Mouse (Mus musculus): ENCODE measurements around the gene Sfrp5.

Gene Sfrp5

DNA sequence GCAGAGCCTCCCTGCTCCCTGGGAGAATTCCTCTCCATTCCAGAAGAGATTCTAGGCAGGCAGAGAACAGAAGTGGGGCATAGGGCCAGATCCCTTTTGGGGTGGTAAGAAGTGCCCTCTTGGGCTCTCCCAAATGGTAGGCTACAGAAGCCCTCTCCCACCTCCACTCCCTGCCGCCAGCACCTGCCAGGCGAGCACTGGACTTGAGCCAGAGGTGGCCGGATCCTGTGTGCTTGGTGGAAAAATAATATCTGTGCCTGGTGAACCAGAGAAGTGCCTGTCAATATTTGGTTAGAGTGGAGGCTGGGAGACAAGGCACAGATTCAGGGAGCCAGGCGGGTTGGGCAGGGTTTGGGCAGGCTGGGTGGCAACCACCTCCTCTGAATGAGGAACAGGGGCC is 5.7 kb downstream of the Sfrp5 start:
- DNase-seq = no peak

DNA sequence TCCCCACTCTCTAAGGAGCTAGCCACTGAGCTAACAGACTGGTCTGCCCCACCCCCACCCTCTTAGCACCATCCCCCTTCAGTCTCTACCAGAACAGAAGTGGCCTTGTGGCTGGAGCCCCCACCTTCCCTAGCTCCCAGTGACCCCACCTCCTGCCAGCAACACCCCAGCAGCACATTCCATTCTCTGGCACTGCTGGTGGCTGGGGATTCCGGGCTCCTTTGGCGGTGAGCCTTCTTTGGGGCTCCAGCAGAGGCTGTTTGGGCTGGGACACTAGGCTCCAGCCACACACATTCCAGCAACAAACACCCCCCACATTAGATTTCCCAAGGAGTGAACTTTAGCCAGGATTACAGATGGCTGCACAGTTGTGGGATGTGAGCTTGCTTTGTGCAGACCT is 8.7 kb downstream of the Sfrp5 start:
- no peak for DNase-seq

DNA sequence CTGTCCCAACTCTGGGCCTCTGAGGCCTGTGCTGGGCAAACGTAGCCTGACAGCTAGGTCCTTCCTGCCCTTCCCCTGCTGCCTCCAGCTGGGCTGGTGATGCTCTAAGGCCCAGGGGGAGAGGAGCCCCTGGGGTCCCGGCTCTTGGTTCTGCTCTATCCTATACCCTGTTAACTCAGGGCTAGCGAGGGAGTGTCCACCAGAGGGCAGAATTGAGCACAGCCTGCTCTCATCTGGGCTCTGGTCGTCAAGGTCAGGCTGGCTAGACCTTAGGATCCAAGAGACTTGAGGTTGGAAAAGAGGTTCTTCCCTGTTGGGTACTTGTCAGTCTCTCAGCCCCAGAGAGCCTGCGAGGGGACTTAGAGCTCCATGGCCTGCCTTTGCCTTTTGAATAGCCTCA is 11.6 kb downstream of the Sfrp5 start:
- peak; percentile 79 for DNase-seq

DNA sequence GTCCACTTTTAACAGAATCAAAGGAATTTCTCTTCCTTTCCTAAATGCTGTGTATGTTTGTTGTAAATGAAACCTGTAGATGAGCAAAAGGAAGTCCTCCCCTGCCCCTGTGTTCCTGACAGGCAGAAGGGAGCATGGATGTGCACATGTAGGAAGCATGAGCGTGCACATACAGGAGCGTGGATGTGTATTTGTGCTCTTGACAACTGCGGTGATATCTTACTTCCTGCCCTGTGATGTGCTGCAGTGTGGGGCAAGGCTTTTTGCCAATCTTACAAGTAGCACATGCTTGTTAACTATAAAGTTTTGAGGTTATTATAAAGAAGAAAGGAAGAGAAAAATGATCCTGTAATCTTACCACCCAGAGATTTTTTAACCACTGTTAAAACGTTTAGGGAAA is 12.3 kb downstream of the Sfrp5 start:
- no peak for DNase-seq

DNA sequence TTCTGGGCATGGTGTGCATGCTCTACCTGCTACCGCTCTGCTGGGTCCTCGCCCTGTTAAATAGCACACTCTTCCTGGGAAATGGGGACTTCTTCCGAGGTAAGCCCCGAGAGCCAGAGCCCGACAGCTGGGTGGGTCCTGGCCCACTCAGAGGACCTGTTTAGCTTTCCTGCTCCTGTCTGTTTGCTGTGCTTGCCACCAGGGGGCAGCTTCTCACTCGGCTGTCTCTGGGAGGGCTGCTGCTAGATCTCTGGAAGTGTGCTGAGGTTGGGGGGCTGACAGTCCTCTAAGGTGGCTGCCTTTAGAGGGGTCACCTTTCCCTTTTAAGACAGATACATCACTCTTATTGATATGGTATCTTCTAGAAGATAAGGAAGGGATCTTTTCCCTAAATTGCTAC is 19.4 kb downstream of the Sfrp5 start:
- DNase-seq = peak; percentile 45

DNA sequence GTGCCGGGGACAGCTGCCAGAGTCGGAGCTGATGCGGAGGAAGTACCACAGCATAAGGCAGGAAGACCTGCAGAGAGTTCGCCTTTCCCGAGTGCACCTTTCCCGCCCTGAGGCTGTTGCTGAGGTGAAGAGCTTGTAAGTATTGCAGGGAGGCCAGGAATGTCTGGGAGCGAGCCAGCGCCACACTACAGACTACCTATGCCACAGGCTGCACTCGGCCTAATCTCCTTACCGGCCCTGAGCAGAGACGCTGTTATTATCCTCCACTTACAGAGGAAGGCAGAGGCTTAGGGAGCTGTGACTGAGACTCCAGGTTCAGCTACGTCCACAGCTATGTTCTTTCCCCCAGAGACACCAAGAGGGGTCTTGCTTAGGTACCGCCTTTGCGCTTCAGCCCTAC is 22.7 kb downstream of the Sfrp5 start:
- DNase-seq = no peak

DNA sequence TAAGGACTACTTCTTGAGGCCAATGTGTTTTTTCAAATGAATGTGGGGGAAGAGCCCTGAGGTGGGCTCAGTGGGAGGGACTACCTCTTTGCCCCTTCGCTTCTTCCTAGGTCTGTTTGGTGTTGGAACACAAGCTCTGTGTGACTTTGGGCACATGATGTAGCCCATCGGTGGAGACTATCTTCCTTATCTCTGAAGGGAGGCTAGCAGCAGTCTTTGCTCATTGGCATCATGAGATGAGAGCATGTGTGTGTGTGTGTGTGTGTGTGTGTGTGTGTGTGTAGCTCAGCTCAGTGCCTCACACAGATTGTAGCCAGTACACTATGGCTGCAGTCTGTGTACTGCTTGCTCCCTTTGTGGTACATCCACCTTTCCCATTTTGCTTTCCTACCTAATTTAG is 24.6 kb downstream of the Sfrp5 start:
- no peak for DNase-seq

DNA sequence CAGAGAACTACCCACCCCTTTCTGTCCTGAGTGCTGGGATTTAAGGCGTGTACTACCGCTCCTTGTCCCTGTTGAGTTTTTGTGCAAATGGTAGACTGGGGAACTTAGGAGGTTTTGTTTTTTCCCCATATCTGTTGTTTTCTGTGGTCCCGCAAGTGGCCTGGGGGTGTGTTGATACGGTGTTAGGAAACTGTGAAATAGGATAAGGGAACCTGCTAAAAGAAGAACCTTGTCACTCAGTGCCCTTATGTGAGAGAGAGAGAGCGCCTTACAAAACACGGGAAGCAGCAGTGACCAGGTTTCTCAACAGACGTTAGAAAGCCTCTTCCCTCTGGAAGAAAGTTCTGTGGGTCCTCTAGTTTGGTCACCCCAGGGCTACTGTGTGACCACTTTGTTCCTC is 25.2 kb downstream of the Sfrp5 start:
- DNase-seq = no peak

DNA sequence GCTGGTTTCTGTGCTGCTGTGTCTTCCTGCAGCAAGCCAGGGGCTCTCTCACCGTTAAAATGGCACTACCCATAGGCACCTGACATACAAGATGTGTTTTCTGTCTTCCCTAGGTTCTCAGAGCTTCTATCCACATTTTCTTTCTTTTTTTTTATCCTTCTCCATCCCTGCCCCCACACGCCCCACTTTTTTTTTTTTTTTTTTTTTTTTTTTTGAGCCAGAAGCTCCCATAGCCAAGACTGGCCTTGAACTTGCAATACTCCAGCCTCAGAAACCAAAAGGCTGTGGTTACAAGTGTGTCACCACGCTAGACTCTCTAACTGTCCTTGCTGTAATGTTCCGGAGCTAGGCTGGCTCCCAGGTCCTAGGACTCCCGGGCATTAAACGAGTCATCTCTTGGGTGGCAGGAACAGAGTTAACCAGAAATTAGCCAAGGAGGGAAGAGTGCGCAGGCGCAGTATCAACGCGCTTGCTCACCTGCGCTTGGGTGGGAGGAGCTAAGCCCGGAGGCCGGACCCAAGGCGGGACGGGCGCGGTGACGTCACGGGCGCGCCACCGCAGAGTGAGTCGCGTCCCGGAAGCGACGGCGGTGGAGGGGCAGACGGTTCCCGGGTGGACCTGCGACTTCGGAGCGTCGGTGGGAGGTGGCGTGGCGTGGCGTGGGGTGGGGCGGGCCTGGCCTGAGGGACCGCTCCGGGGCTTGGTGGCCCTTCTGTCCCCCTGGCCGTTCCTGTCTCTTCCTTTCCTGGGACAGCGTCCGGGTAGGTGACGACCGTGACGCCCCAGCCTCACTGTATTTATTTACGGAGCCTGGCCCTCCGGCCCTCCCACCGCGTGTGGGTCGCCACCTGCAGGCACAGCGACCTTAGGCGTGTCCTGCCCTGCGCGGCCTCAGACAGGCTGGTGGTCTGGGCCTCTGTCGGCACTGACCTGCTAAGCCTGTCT is 31.8 kb downstream of the Sfrp5 start:
- DNase-seq = peak; percentile 96

DNA sequence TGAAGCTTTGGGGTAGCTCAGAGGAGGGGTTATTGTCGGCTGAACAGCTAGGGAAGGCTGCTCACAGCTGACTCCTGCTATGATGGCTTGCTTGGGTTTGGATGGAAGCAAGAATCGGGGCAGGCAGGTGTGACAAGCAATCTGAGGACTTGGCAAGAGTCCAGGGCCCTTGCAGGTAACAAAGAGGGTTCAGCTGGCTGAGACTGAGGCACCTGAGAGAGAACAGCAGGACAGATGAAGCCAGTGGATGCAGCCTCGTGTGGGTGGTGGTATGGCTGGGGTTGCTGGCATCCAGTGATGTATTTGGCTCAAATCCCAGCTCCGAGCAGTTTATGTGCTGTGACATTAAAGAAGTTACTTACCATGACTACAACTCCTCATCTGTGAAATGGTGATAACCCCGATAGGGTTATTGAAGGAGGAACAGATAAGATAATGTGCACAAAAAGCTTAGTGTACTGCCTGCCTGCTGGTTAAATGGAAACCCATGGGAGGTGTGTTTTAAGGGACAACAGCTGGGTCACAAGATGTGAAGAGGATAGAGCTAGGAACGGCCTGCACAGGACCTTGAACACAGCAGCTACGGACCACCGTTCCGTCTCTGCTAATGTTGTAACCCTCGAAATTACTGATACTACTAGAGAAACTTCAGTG is 32.6 kb downstream of the Sfrp5 start:
- no peak for DNase-seq

DNA sequence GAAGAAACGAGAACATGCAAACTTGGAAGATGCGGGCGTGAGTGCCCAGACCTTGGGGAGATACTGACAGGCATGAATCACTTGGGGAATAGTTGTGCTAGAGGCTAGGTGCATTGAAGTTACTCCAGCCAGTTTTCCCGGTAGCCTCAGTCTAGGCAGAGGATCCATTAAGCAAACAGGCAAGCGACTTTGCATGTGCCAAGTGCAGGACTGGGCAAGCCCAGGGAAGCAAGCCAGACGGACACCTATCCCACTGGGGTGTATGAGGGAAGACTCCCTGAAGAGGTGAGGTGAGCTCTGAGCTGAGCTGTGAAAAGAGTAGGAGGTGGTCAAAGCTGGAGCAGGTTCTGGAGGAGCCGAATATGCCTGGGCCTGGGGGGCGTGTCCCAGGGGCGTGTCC is 34.6 kb downstream of the Sfrp5 start:
- DNase-seq = no peak

DNA sequence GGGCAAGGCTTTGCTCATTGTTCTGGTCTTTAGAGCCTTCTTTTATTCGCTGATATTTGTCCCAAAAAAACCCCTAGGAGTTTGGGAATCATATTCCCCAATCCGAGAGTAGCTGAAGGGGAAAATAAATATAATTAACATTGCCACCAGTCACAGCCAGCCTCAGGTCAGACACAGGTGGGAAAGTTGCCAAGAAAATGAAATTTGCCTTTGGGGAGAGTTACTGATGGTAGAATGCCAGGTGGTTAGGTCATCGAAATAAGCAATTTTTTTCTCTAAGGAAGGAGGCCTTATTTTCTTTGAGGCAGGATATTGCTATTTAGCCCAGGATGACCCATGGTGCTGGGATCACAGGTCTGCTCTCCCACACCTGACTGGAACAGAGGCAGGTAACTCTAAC is 35.3 kb downstream of the Sfrp5 start:
- no peak for DNase-seq

DNA sequence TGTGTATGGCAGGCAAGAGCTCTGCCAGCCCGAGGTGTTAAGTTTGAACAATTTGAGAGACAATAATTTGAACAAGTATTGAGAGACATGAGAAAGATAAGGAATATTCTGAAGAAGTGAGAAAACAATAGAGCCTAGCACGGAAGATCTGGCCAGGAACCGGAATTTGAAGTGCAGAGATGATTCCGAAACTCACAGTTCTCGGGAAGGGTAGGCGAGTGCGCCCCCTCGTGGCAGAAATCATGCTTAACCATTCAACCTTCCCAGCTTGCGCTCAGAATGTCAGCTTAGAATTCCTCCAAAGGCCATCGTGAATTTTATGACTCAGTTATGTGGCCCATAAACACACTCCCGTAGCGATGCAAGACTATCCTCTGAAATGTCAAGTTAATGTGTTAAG is 35.9 kb downstream of the Sfrp5 start:
- DNase-seq = peak; percentile 86

DNA sequence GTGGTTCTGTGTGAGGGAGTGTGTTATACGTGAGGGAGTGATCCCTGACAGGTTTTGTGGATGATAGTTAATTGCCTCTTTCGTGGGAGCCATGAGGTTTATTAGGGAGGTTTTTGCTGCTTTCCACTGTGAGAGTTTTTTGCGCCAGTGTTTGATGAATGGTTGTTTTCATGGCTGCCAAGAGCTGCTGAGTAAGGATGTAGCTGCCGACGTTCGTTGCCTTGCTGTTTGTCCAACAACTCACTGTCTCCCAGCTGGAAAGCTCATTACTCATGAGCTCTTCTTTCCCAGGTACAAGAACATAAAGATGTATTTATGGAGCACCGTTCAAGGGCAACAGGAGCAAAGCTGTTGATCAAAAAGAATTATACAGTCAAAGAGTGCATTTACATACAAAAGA is 37.9 kb downstream of the Sfrp5 start:
- DNase-seq = no peak

DNA sequence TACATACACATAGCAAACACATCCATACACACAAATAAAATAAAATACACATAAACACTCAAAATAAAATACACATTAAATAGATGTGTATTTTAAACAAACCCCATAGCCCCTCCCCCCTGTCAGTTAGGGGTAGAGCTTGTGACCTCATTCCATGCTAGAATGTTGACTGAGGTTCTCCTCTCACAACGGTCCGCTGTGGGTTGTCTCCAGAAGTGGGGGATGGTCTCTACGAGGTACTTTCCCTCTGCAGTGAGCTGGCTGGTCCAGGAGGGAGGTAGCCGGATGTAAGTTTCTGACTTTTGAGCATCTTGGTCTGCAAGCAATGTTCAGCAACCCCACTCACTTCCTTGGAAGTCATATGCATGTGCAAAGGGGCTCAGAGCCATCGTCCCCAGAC is 38.3 kb downstream of the Sfrp5 start, which contains the start of gene Zfyve27:
Gene Zfyve27, plus strand, starts transcription at position 188 of the 400 bp plus-strand sequence.
- no peak for DNase-seq

DNA sequence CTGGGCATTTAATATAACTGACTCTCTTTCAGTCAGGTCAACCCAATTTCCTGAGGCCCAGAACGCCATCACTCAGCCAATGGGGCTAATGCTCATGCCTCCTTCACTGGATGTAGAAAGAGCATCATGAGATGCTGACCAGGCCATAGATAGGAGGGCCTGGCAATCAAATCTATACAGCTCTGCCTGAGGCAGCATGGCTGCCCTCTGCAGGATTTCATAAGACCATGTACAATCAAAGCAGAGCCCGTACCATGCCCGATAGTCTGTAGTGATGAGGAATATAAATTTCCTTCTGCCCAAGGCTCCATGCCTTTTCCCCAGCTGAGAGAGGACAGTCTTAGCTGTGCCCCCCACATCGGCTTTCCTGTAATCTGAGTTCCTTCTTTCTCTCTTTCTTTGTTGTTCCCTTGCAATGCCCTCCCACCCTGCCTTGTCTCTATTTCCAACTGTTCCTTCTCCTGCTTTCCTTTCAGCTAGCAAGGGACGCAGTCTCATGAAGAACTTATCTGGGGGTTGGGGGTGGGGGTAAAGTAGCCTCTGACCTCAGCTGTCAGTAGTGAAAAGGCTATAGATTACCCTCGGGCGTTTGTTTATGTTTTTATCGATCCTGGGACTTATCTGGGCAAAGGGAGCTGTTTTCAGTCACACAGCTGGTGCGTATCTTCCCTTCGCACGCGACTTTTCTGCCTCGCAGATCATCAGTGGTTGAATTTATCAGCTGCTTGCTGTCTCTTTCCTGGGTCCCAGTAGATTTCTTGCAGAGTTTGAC is 43.6 kb downstream of the Sfrp5 start:
- DNase-seq = peak; percentile 21

DNA sequence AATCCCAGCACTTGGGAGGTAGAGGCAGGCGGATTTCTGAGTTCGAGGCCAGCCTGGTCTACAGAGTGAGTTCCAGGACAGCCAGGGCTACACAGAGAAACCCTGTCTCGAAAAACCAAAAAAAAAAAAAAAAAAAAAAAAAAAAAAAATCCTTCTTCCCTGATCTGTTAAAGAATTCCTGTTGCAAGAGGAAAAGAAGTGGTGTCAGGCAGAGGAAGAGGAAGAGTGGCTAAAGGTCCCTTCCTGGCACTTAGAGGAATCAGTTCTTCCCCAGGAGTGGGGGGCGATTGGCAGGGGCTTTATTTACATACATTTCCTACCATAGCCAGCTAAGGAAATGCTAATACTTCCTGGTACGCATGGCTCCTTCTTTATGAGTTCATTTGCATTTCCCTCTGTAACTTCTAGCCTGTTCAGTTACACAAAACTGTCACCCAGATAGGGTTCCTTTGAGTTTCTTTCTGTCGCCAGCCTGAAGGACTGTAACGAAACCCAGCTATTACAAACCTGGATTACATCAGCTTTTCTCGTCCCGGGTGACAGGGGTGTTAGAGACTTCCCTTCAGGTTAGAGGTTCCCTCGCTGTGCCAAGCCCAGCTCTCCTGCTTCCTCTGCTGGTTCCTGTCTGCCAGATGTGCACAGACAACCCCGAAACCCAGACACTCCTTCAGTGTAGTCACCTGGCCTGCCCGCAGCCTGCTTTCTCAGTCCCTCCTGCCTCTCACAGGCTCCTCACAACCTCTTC is 44.4 kb downstream of the Sfrp5 start:
- no peak for DNase-seq

DNA sequence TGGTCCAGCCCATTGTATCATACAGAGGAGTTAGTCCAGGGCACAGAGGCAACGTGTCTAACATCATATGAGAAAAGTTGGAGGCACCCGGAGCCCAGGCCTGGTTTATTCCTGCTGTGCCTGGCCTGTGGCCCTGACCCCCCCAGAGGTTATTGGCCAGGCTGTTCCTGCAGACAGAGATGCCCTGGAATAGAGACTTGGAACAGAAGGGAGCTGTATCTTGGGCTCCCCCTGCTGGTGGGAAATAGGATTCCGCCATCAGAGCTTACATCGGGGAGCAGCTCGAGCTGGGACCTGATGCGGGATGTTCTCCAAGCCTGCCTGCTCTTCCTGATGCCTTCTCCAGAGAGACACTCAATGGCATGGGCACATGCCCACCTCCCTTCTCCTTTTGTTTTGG is 50.1 kb downstream of the Sfrp5 start:
- peak; percentile 85 for DNase-seq

DNA sequence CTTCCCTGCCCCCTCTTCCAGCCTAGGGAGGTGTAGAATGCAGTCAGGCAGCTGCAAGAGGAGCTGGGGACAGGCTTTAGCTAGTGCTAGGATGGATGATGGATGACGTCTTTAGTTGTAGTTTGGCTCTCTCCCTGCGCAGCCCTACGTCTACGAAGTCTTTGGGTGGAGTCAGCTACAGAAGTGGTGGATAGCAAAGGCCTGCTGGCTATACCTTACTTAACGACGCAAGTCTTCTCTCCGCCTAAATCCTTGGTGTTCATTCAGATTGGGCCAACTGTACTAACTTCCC is 53.5 kb downstream of the Sfrp5 start:
- peak; percentile 60 for DNase-seq
